Mouse (Mus musculus) liver, adult 2 months (tissue): Measurements from ENCODE around the gene Cped1.

Experiments
- CTCF ChIP-seq: fragments of 200-500 bp; IDR thresholded peaks from 2 replicates; pipeline ENCODE4 v1.5.1; 2011; ENCODE audit warnings: low read depth, low read length, control low read depth
- POLR2A ChIP-seq: fragments of 200-500 bp; IDR thresholded peaks from 2 replicates; pipeline ENCODE4 v1.6.1; 2011; ENCODE audit warnings: low read length, control low read depth; ENCODE audit not compliant: insufficient read depth; ENCODE audit errors: extremely low read depth

- TF ChIP-seq POLR2A (no peak), CTCF (no peak)
Observed at GRCm38 (mm10) chr6:22235133-22235532, 249.4 kb downstream of the Cped1 start.
